Mouse (Mus musculus) MEL (cell line): ENCODE data around the gene Cenpm.

Experiments
- JUND ChIP-seq: IDR thresholded peaks from 2 replicates; pipeline ENCODE4 v1.6.1; 2011; ENCODE audit warnings: low read depth, mild to moderate bottlenecking, improper control_type of control experiment, low read length
- MEF2A ChIP-seq: IDR thresholded peaks from 2 replicates; pipeline ENCODE4 v1.6.1; 2014; ENCODE audit warnings: low read depth, mild to moderate bottlenecking, inconsistent platforms, low read length, improper control_type of control experiment; ENCODE audit not compliant: poor library complexity, insufficient replicate concordance, severe bottlenecking; ENCODE audit errors: extremely low read depth

GRCm38 (mm10) chr15:82268783-82269182 is 24.2 kb upstream of the Cenpm start:
- no peak for TF ChIP-seq JUND
- no peak for TF ChIP-seq MEF2A
